Mouse (Mus musculus) liver, embryonic 14.5 days (tissue): ENCODE measurements at regions not wholly inside any gene's neighbourhood (a gene's known extent, or its start where the extent isn't known, plus 50 kb on each side); places are given as distances from the start of the nearest gene placed in this dataset.

Source experiments
- ATAC-seq: fragments of 200-750 bp; cut with Nextera tagmentation; 2 replicates; pipeline ENCODE4 v1.8.0; 2017; ENCODE audit warnings: moderate number of reproducible peaks, mild to moderate bottlenecking, moderate library complexity; ENCODE audit not compliant: insufficient read depth
- DNase-seq, 3 experiments: peaks; one replicate each; pipeline ENCODE4 v3.0.0-alpha.2; 2012 to 2013; ENCODE audit warnings: low read depth in 3 of 3, low spot score in 3 of 3
- H3K27ac ChIP-seq: fragments of 300-500 bp; sonication (generic); 2 replicates; pipeline ENCODE4 v1.5.1; 2014; ENCODE audit warnings: moderate library complexity, mild to moderate bottlenecking, control low read depth, inconsistent platforms
- H3K27me3 ChIP-seq: fragments of 300-500 bp; sonication (generic); 2 replicates; pipeline ENCODE4 v1.6.1; 2014; ENCODE audit warnings: mild to moderate bottlenecking, low read length, moderate library complexity; ENCODE audit not compliant: control insufficient read depth, insufficient read depth
- H3K36me3 ChIP-seq: fragments of 300-500 bp; sonication (generic); replicated peaks from 2 replicates; pipeline ENCODE4 v1.6.1; 2014; ENCODE audit warnings: low read depth; ENCODE audit not compliant: control insufficient read depth, insufficient read depth
- H3K4me1 ChIP-seq, 2 experiments: fragments of 200-500 bp in 1 of 2; fragments of 300-500 bp in 1 of 2; sonication (generic) in 1 of 2; replicated peaks; 2 replicates each; pipeline ENCODE4 v1.6.1; 2012 to 2014; ENCODE audit warnings: antibody characterized with exemption in 1 of 2, inconsistent platforms in 1 of 2, low read length in 1 of 2; ENCODE audit not compliant: control insufficient read depth in 2 of 2, insufficient read depth in 2 of 2
- H3K4me2 ChIP-seq: fragments of 300-500 bp; sonication (generic); 2 replicates; pipeline ENCODE4 v1.6.1; 2014; ENCODE audit warnings: low read depth, mild to moderate bottlenecking, control low read depth, moderate library complexity
- H3K4me3 ChIP-seq, 2 experiments: fragments of 200-500 bp in 1 of 2; fragments of 300-500 bp in 1 of 2; sonication (generic) in 1 of 2; 2 replicates each; pipeline ENCODE4 v1.5.1; 2012 to 2014; ENCODE audit warnings: low read depth in 2 of 2, low read length in 2 of 2, mild to moderate bottlenecking in 2 of 2, control low read depth in 1 of 2, inconsistent platforms in 1 of 2, moderate library complexity in 1 of 2; ENCODE audit not compliant: insufficient read depth in 1 of 2
- H3K9ac ChIP-seq: fragments of 300-500 bp; sonication (generic); replicated peaks from 2 replicates; pipeline ENCODE4 v1.6.1; 2014; ENCODE audit warnings: mild to moderate bottlenecking, control low read depth, moderate library complexity
- H3K9me3 ChIP-seq: fragments of 300-500 bp; sonication (generic); 2 replicates; pipeline ENCODE4 v1.6.1; 2016; ENCODE audit warnings: low read length, mixed read lengths; ENCODE audit not compliant: control insufficient read depth
- CTCF ChIP-seq: IDR thresholded peaks from 2 replicates; pipeline ENCODE4 v1.5.1; 2016; ENCODE audit warnings: antibody characterized with exemption, low read depth, control low read depth
- EP300 ChIP-seq: IDR thresholded peaks from 2 replicates; pipeline ENCODE4 v1.6.1; 2016; ENCODE audit warnings: antibody characterized with exemption, low read depth
- WGBS: fragments of 180-500 bp; shearing (Covaris S2); extraction: QIAGEN DNeasy Blood & Tissue Kit; methylation state at CpG from one replicate; pipeline ENCODE4 v1.1.7; 2014; ENCODE audit not compliant: insufficient replicate concordance; 5-methylcytosine and 5-hydroxymethylcytosine counted together

DNA sequence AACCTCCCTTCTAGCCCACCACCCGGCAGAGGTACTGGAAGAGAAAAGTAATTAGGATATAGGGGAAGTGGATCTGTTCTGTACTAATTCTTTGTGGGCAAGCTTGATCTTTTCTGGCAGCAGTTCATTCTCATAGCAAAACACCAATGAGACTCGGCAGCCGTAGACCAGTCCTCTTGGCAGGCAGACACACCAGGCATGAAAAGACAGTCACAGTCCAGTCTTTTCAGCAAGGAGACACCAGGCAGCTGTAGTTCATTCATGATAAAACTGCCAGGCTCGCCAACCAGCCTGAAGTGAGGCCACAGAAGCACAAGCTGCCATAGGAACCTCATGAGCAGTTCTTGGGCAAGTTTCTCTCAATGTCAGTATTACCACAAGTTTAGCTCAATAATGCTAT lies 383.5 kb upstream of the Zic4 start:
- no peak overlapping the region for H3K4me3 ChIP-seq
- no peaks in the 10 kb centered on the region for H3K4me1 ChIP-seq
- H3K4me2 ChIP-seq, result no peak overlapping the region
- WGBS, result 57% methylated on average over 4 of the region's 4 CpGs
- no peaks in the 10 kb centered on the region for H3K36me3 ChIP-seq
- DNase-seq (no peak), ATAC-seq (no peak)
- H3K27ac ChIP-seq, result no peak overlapping the region
- no peaks in the 10 kb centered on the region for H3K9me3 ChIP-seq
- H3K27me3 ChIP-seq, result no peaks in the 10 kb centered on the region
- TF ChIP-seq CTCF (no peak), EP300 (no peak)
- H3K9ac ChIP-seq, result no peak overlapping the region

DNA sequence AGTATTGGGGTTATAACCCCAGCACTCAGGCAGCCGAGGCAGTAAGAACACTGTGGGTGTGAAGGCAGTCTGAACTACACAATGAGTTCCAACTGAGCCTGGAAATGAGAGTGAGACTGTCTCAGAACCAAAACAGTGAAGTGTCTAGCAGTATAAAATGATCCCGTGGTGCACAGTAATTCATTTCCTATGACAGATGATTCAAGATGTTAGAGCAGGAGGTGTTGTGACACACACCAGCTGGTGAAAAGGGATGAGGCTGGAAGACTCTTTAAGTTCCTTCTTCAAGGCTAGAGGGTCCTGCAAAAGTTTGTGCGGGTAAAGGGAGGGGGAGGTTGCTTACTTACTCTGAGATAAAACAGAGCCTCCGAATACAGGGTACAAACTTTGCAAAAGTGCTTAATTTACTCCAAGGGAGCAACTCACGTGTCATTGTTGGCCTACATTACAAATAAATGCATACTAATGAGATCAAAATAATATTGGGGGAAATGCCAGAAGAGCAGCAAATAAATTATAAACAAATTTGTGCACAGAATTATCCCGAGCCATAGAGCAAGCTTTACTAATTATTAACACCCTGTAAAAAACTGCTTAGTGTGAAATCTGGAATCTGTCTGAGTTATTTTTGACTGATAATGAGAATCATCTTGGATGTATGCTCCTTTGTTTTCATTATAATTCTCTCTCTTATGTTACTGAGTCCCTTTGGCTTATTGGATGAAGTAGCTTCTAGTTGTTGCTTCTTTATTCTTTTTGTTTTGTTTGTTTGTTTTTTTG lies 382.0 kb upstream of the Zic4 start:
- ATAC-seq, result no peak
- Histone ChIP-seq H3K27me3 (no peaks in the 10 kb centered on the region), H3K27ac (no peak overlapping the region), H3K4me1 (no peaks in the 10 kb centered on the region), H3K9ac (no peak overlapping the region), H3K36me3 (no peaks in the 10 kb centered on the region), H3K4me2 (no peak overlapping the region), H3K9me3 (no peaks in the 10 kb centered on the region), H3K4me3 (no peak overlapping the region)
- WGBS, result 51% methylated on average over 6 of the region's 6 CpGs
- no peak for DNase-seq
- TF ChIP-seq CTCF (no peak), EP300 (no peak)

DNA sequence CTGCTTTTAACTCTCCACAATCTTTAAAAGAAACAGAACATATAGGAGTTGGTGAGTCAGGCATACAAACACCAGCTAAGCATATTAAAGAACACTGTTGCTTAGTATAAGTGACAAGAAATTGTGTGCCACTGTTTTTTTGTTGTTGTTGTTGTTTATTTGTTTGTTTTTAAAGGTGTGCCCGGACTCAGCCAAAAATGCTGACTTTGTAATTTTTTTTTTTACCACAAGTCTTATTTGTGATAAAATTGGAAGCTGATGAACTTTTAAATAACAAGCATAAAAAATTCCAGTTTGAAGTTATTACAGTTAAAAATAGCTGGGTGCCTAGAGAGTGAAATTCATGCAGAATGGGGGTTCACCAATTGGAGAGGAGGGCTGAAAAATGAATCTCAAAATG lies 363.0 kb upstream of the Zic4 start:
- no peaks in the 10 kb centered on the region for H3K27me3 ChIP-seq
- H3K27ac ChIP-seq, result no peak overlapping the region
- no peaks in the 10 kb centered on the region for H3K9me3 ChIP-seq
- no peak overlapping the region for H3K4me2 ChIP-seq
- TF ChIP-seq CTCF (no peak), EP300 (no peak)
- H3K4me3 ChIP-seq, result no peak overlapping the region
- H3K4me1 ChIP-seq, result no peaks in the 10 kb centered on the region
- no peak for DNase-seq
- no peak for ATAC-seq
- no peak overlapping the region for H3K9ac ChIP-seq
- no peaks in the 10 kb centered on the region for H3K36me3 ChIP-seq
- 65% methylated on average over 1 of the region's 1 CpGs for WGBS

DNA sequence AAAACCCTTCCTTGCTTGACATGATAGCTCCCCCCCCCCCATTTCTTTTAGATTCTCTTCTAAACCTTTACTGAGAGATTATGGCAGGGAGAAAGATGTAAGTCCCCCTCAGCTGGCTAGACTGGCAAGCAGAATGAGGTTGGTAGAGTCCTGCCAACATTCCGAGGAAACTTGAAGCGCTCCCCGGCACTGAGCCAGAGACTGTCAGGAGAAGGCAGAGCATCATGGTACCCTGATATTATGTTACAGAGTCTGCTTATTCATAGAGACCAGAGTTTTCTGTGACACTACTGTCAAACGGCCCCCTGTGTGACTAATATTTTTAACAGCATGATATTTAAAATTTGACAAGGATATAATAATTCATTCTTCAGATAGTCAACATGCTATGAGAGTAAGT lies 358.0 kb upstream of the Zic4 start:
- no peak overlapping the region for H3K9ac ChIP-seq
- H3K4me3 ChIP-seq, result no peak overlapping the region
- H3K36me3 ChIP-seq, result no peaks in the 10 kb centered on the region
- H3K4me2 ChIP-seq, result no peak overlapping the region
- no peak for ATAC-seq
- H3K4me1 ChIP-seq, result no peaks in the 10 kb centered on the region
- no peaks in the 10 kb centered on the region for H3K27me3 ChIP-seq
- 69% methylated on average over 4 of the region's 4 CpGs for WGBS
- no peak overlapping the region for H3K27ac ChIP-seq
- H3K9me3 ChIP-seq, result no peaks in the 10 kb centered on the region
- TF ChIP-seq CTCF, result no peak
- no peak for TF ChIP-seq EP300
- DNase-seq, result no peak

DNA sequence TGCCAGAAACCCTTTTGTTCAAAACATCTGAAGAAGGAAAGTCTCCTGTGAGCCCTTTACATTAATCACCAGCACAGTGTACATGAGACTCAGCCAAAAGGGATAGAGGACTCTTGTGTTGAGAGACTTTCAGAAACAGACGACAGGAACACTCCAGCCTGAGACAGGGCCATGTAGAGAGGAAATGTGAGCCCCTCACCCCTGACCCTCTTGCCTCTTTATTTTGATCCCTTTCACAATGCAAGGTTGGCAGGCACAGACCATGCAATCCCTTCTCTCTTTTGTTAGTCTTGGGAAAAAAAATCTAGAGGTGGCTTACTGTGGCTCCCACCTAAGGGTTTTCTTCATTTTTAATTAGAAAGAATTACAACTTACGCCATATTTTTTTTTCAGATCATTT lies 321.7 kb upstream of the Zic4 start:
- TF ChIP-seq EP300 (no peak), CTCF (no peak)
- Histone ChIP-seq H3K4me2 (no peak overlapping the region), H3K4me1 (no peaks in the 10 kb centered on the region), H3K27me3 (no peaks in the 10 kb centered on the region), H3K9ac (no peak overlapping the region), H3K9me3 (no peaks in the 10 kb centered on the region), H3K27ac (no peak overlapping the region), H3K4me3 (no peak overlapping the region), H3K36me3 (no peaks in the 10 kb centered on the region)
- ATAC-seq, result no peak
- WGBS, result 45% methylated on average over 2 of the region's 2 CpGs
- no peak for DNase-seq
